Mouse (Mus musculus) kidney, adult 2 months (tissue): ENCODE data around the gene Gm8298. TPM values are rescaled to one million over a fixed set of nuclear protein-coding genes. Genes with fewer than 3 reads are reported as not detected.
"Not testable (repeated sequence)": the region's sequence is repeated elsewhere in the genome, so short reads cannot be mapped to it uniquely, and the experiment has no call there.

ENCODE experiments used
- DNase-seq: peaks from one replicate; pipeline ENCODE4 v3.0.0; 2021
- H3K27ac ChIP-seq: fragments of 200-500 bp; 2 replicates; pipeline ENCODE4 v1.5.1; 2012; ENCODE audit warnings: low read depth, low read length, control low read depth, inconsistent platforms; ENCODE audit not compliant: insufficient read depth
- H3K27me3 ChIP-seq: fragments of 200-500 bp; replicated peaks from 2 replicates; pipeline ENCODE4 v1.6.1; 2012; ENCODE audit warnings: mild to moderate bottlenecking, moderate library complexity, low read length, inconsistent platforms; ENCODE audit not compliant: control insufficient read depth, insufficient read depth
- H3K36me3 ChIP-seq: fragments of 200-500 bp; 2 replicates; pipeline ENCODE4 v1.6.1; 2012; ENCODE audit warnings: mild to moderate bottlenecking, moderate library complexity, low read length, inconsistent platforms; ENCODE audit not compliant: control insufficient read depth, insufficient read depth
- H3K4me1 ChIP-seq: fragments of 200-500 bp; 2 replicates; pipeline ENCODE4 v1.6.1; 2011; ENCODE audit warnings: low read length; ENCODE audit not compliant: control insufficient read depth, insufficient read depth
- H3K4me3 ChIP-seq: fragments of 200-500 bp; 2 replicates; pipeline ENCODE4 v1.5.1; 2011; ENCODE audit warnings: mild to moderate bottlenecking, low read depth, low read length, control low read depth; ENCODE audit not compliant: insufficient read depth
- CTCF ChIP-seq: fragments of 200-500 bp; conservative IDR thresholded peaks from 2 replicates; pipeline ENCODE4 v1.5.1; 2011; ENCODE audit warnings: low read depth, mild to moderate bottlenecking, control low read depth, low read length, moderate library complexity, mixed read lengths; ENCODE audit not compliant: insufficient read depth, insufficient read length
- POLR2A ChIP-seq: fragments of 200-500 bp; IDR thresholded peaks from one replicate; pipeline ENCODE4 v1.6.1; 2011; ENCODE audit warnings: low read depth, low read length, control low read depth
- WGBS: fragments of 180-500 bp; shearing (Covaris S2); methylation state at CpG from one replicate; pipeline ENCODE4 v1.1.7; 2018; 5-methylcytosine and 5-hydroxymethylcytosine counted together
- polyA plus RNA-seq: library from polyadenylated mRNA; depleted of rRNA; stranded (reverse); fragments of >200 nt; gene quantifications from 2 replicates; pipeline ENCODE4 v1.2.3, GENCODE M21; 2012; rRNA removed

Gene Gm8298
- not detected in 2 replicates for polyA plus RNA-seq

DNA sequence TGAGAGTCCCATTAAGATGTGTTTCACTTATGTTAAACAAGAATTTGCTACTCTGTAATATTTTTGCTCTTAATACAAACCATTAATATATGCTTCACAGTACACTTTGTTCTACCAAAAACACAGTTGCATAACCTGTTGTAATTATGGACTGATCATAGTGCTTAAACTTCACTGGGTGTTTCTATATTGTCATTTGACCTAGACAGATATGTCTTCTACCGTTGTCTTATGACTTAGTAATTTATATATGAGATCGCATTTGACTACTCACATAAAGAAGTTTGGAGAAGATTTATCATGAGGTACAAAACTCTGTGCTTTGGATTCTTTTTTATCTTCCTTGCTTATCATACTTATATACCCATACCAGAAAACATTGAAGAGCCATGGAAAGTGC is at the start of gene Gm8298:
Gene Gm8298 (plus strand): TSS at position 301 of the 400 bp plus-strand sequence.
- 92% methylated on average over 2 of the region's 2 CpGs for WGBS

GRCm38 (mm10) chr3:59813169-59813568 is 47.7 kb upstream of the Gm8298 start:
- Histone ChIP-seq H3K27ac (no peak overlapping the region), H3K4me1 (no peaks in the 10 kb centered on the region), H3K27me3 (no peaks in the 10 kb centered on the region), H3K36me3 (no peaks in the 10 kb centered on the region), H3K4me3 (no peak overlapping the region)
- DNase-seq, result no peak
- TF ChIP-seq CTCF (no peak), POLR2A (no peak)

More for the DNA sequence above, at the start of gene Gm8298:
- H3K27ac ChIP-seq, result no peak within 1 kb of the TSS
- H3K27me3 ChIP-seq, result no peaks in the 10 kb centered on the region
- H3K36me3 ChIP-seq, result no peaks in the 10 kb centered on the region
- TF ChIP-seq CTCF, result no peak
- no peak for TF ChIP-seq POLR2A
- H3K4me1 ChIP-seq, result no peaks in the 10 kb centered on the region
- DNase-seq, result no peak
- H3K4me3 ChIP-seq, result no peak within 1 kb of the TSS

DNA sequence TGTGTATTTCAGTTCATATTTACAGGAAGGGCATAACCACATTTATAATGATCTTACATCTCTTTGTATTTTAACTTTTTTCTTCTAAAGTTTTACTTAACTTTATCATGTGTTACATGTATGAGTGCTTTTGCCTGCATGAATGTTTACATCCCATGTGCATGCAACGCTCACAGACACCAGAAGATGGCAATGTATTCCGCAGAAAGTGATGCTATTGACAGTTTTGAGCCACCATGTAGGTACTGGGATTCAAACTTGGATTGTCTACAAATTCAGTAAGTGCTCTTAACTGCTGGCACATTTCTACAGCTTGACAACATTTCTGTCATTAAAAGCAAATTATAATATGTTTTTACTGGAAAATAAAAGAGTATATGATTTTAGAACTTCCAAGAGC is 9.9 kb downstream of the Gm8298 start:
- no peaks in the 10 kb centered on the region for H3K4me1 ChIP-seq
- WGBS, result 22% methylated on average over 2 of the region's 2 CpGs
- TF ChIP-seq CTCF (peak; percentile 50), POLR2A (no peak)
- H3K36me3 ChIP-seq, result no peaks in the 10 kb centered on the region
- peak; percentile 60 for DNase-seq
- no peak overlapping the region for H3K4me3 ChIP-seq
- H3K27me3 ChIP-seq, result no peaks in the 10 kb centered on the region
- H3K27ac ChIP-seq, result no peak overlapping the region

GRCm38 (mm10) chr3:59877601-59878000 is 16.8 kb downstream of the Gm8298 start:
- H3K36me3 ChIP-seq, DNase-seq, H3K27me3 ChIP-seq, H3K4me1 ChIP-seq, H3K27ac ChIP-seq, H3K4me3 ChIP-seq: not testable (repeated sequence)
- 56% methylated on average over 1 of the region's 1 CpGs for WGBS

- 79% methylated on average over 7 of the region's 7 CpGs for WGBS
- H3K27ac ChIP-seq, H3K27me3 ChIP-seq, H3K4me3 ChIP-seq, DNase-seq, H3K36me3 ChIP-seq, H3K4me1 ChIP-seq: not testable (repeated sequence)
Measured at GRCm38 (mm10) chr3:59879801-59880554, 19.1 kb downstream of the Gm8298 start.

DNA sequence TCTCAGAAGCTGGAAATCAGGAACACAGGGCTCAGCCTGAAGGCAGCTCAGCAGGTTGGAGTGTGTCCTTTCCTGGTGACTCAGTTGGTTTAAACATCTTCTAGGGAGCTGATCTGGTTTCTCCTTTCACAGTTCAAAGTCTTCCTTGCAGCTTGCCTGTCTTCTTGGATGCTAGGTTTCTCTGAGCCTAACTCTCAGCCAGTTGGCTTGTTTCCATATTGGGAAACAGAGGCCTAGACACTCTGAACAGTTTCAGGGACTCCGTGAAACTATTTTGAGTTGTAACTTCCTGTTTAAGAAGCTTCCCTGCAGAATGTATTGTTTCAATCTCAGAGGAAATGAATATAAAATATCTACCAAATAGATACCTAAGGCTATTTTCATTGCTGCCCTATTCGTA is 32.4 kb downstream of the Gm8298 start:
- no peak for DNase-seq
- no peak overlapping the region for H3K4me3 ChIP-seq
- H3K4me1 ChIP-seq, result no peaks in the 10 kb centered on the region
- no peak overlapping the region for H3K27ac ChIP-seq
- WGBS, result 57% methylated on average over 2 of the region's 2 CpGs
- no peaks in the 10 kb centered on the region for H3K36me3 ChIP-seq
- H3K27me3 ChIP-seq, result no peaks in the 10 kb centered on the region
- no peak for TF ChIP-seq POLR2A
- no peak for TF ChIP-seq CTCF

DNA sequence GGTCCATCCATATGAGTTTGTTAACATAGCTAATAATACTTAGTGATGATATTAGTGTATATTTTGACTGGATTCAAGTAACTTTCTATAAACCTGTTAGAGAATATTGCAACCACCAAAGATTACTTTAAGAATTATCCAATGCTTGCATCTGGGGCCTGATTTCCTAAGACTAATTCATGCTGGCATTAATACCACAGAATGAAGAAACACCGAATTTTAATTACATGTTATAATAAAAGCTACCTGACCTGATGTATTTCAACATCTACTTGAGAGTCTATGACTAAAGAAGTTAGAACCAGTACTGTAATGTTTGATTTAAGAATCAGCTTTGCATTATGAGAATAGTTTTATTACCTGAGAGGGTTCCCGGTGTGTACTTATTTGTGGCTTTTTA is 64.1 kb downstream of the Gm8298 start, which contains the start of gene C130079G13Rik:
Gene C130079G13Rik (plus strand): TSS at position 301 of the 400 bp plus-strand sequence.
- TF ChIP-seq CTCF, result no peak
- TF ChIP-seq POLR2A, result no peak
- no peak within 1 kb of the TSS for H3K27ac ChIP-seq
- H3K4me3 ChIP-seq, result no peak within 1 kb of the TSS
- DNase-seq, result no peak
- no peaks in the 10 kb centered on the region for H3K4me1 ChIP-seq
- WGBS, result 90% methylated on average over 2 of the region's 2 CpGs
- H3K36me3 ChIP-seq, result no peaks in the 10 kb centered on the region
- H3K27me3 ChIP-seq, result no peaks in the 10 kb centered on the region

Other genes starting within 250 kb of the Gm8298 start
- gene Gm5538, start 131.3 kb upstream of the Gm8298 start, polyA plus RNA-seq, result not detected in 2 replicates
- not detected in 2 replicates for gene C130079G13Rik, start 64.2 kb downstream of the Gm8298 start, polyA plus RNA-seq
- gene Aadacl2, start 145.7 kb downstream of the Gm8298 start, polyA plus RNA-seq, result not detected in 2 replicates
- gene Aadac, start 164.7 kb downstream of the Gm8298 start, polyA plus RNA-seq, result 116 and 146 TPM in 2 replicates
- gene Sucnr1, start 220.8 kb downstream of the Gm8298 start, polyA plus RNA-seq, result 23.5 and 29.5 TPM in 2 replicates